Mouse (Mus musculus) MEL (cell line): ENCODE measurements at regions not wholly inside any gene's neighbourhood (a gene's known extent, or its start where the extent isn't known, plus 50 kb on each side); places are given as distances from the start of the nearest gene placed in this dataset.

Experiments
- DNase-seq: peaks from one replicate; pipeline ENCODE4 v3.0.0; 2011; ENCODE audit warnings: low read depth, low spot score
- H3K27ac ChIP-seq: 2 replicates; pipeline ENCODE4 v1.5.1; 2012; ENCODE audit warnings: low read depth, mild to moderate bottlenecking, control low read depth, low read length, moderate library complexity; ENCODE audit not compliant: control insufficient read depth
- H3K27me3 ChIP-seq, 2 experiments: fragments of 150-350 bp in 1 of 2; sonication (generic) in 1 of 2; 2 replicates each; pipeline ENCODE4 v1.6.1; 2012; ENCODE audit warnings: low read length in 2 of 2, mild to moderate bottlenecking in 2 of 2, improper control_type of control experiment in 1 of 2, moderate library complexity in 1 of 2; ENCODE audit not compliant: insufficient read depth in 2 of 2, control insufficient read depth in 1 of 2
- H3K36me3 ChIP-seq, 2 experiments: 2 replicates each; pipeline ENCODE4 v1.6.1; 2012 to 2014; ENCODE audit warnings: low read length in 2 of 2, improper control_type of control experiment in 1 of 2, inconsistent platforms in 1 of 2, mild to moderate bottlenecking in 1 of 2; ENCODE audit not compliant: insufficient read depth in 2 of 2, control insufficient read depth in 1 of 2
- H3K4me1 ChIP-seq, 2 experiments: fragments of 150-350 bp in 1 of 2; sonication (generic) in 1 of 2; 2 replicates each; pipeline ENCODE4 v1.6.1; 2012; ENCODE audit warnings: low read length in 2 of 2, improper control_type of control experiment in 1 of 2, mild to moderate bottlenecking in 1 of 2; ENCODE audit not compliant: insufficient read depth in 2 of 2, control insufficient read depth in 1 of 2
- H3K4me3 ChIP-seq, 2 experiments: fragments of 150-350 bp in 1 of 2; sonication (generic) in 1 of 2; 2 replicates each; pipeline ENCODE4 v1.5.1; 2012; ENCODE audit warnings: low read depth in 2 of 2, low read length in 2 of 2, mild to moderate bottlenecking in 2 of 2, moderate library complexity in 2 of 2, control low read depth in 1 of 2, improper control_type of control experiment in 1 of 2; ENCODE audit not compliant: control insufficient read depth in 1 of 2, insufficient read depth in 1 of 2
- H3K79me2 ChIP-seq: 2 replicates; pipeline ENCODE4 v1.6.1; 2012; ENCODE audit warnings: mild to moderate bottlenecking, low read length, moderate library complexity; ENCODE audit not compliant: control insufficient read depth, poor library complexity, insufficient read depth
- H3K9ac ChIP-seq: 2 replicates; pipeline ENCODE4 v1.6.1; 2012; ENCODE audit warnings: low read depth, mild to moderate bottlenecking, control low read depth, low read length, moderate library complexity; ENCODE audit not compliant: control insufficient read depth, poor library complexity, severe bottlenecking
- H3K9me3 ChIP-seq: fragments of 150-350 bp; sonication (generic); replicated peaks from 2 replicates; pipeline ENCODE4 v1.6.1; 2012; ENCODE audit warnings: mild to moderate bottlenecking, low read length, improper control_type of control experiment, moderate library complexity; ENCODE audit not compliant: insufficient read depth
- E2F4 ChIP-seq: IDR thresholded peaks from 2 replicates; pipeline ENCODE4 v1.6.1; 2011; ENCODE audit warnings: low read depth, low read length, improper control_type of control experiment, borderline replicate concordance
- ELF1 ChIP-seq: IDR thresholded peaks from 2 replicates; pipeline ENCODE4 v1.6.1; 2014; ENCODE audit warnings: low read depth, mild to moderate bottlenecking, inconsistent platforms, low read length, improper control_type of control experiment, moderate library complexity
- EP300 ChIP-seq, 2 experiments: IDR thresholded peaks; 2 replicates each; pipeline ENCODE4 v1.6.1; 2011; ENCODE audit warnings: improper control_type of control experiment in 2 of 2, low read length in 2 of 2, low read depth in 1 of 2, mild to moderate bottlenecking in 1 of 2
- GABPA ChIP-seq: IDR thresholded peaks from 2 replicates; pipeline ENCODE4 v1.6.1; 2012; ENCODE audit warnings: low read depth, mild to moderate bottlenecking, inconsistent platforms, low read length, improper control_type of control experiment, moderate library complexity
- GATA1 ChIP-seq: IDR thresholded peaks from 2 replicates; pipeline ENCODE4 v1.6.1; 2011; ENCODE audit warnings: low read depth, low read length, improper control_type of control experiment
- KAT2A ChIP-seq: conservative IDR thresholded peaks from 2 replicates; pipeline ENCODE4 v1.6.1; 2012; ENCODE audit warnings: low read depth, low read length, improper control_type of control experiment, inconsistent platforms
- MAX ChIP-seq: IDR thresholded peaks from 2 replicates; pipeline ENCODE4 v1.6.1; 2011; ENCODE audit warnings: low read length, improper control_type of control experiment
- MXI1 ChIP-seq: IDR thresholded peaks from 2 replicates; pipeline ENCODE4 v1.6.1; 2011; ENCODE audit warnings: mild to moderate bottlenecking, low read depth, low read length, improper control_type of control experiment
- NRF1 ChIP-seq: IDR thresholded peaks from 2 replicates; pipeline ENCODE4 v1.6.1; 2014; ENCODE audit warnings: low read depth, mild to moderate bottlenecking, inconsistent platforms, low read length, improper control_type of control experiment, moderate library complexity; ENCODE audit not compliant: poor library complexity, insufficient read depth, severe bottlenecking
- POLR2AphosphoS5 ChIP-seq: IDR thresholded peaks from 2 replicates; pipeline ENCODE4 v1.6.1; 2012; ENCODE audit warnings: low read depth, borderline replicate concordance, mild to moderate bottlenecking, inconsistent platforms, low read length, moderate library complexity, mixed read lengths
- RAD21 ChIP-seq: IDR thresholded peaks from 2 replicates; pipeline ENCODE4 v1.6.1; 2011; ENCODE audit warnings: mild to moderate bottlenecking, low read depth, low read length, improper control_type of control experiment
- TBP ChIP-seq: IDR thresholded peaks from 2 replicates; pipeline ENCODE4 v1.8.0; 2011; ENCODE audit warnings: low read depth, low read length, improper control_type of control experiment
- USF1 ChIP-seq: IDR thresholded peaks from 2 replicates; pipeline ENCODE4 v1.6.1; 2014; ENCODE audit warnings: low read depth, mild to moderate bottlenecking, inconsistent platforms, low read length, improper control_type of control experiment, moderate library complexity
- ZC3H11A ChIP-seq: IDR thresholded peaks from 2 replicates; pipeline ENCODE4 v1.6.1; 2012; ENCODE audit warnings: low read depth, mild to moderate bottlenecking, inconsistent platforms, low read length, improper control_type of control experiment
- ZKSCAN1 ChIP-seq: IDR thresholded peaks from 2 replicates; pipeline ENCODE4 v1.6.1; 2012; ENCODE audit warnings: low read depth, mild to moderate bottlenecking, inconsistent platforms, low read length, improper control_type of control experiment, moderate library complexity

GRCm38 (mm10) chr1:81841966-81842365 is 390.9 kb upstream of the Gm9747 start:
- no peak overlapping the region for H3K9ac ChIP-seq
- no peaks in the 10 kb centered on the region for H3K79me2 ChIP-seq
- no peaks in the 10 kb centered on the region for H3K27me3 ChIP-seq
- no peak overlapping the region for H3K4me3 ChIP-seq
- TF ChIP-seq GABPA (no peak), MAX (peak; percentile 43; the same call in 1 of the 2 replicates), E2F4 (no peak), ELF1 (no peak), USF1 (peak; percentile 63)
- TF ChIP-seq, all 39 proteins: peak for 2
- no peaks in the 10 kb centered on the region for H3K36me3 ChIP-seq
- no peaks in the 10 kb centered on the region for H3K4me1 ChIP-seq
- no peaks in the 10 kb centered on the region for H3K9me3 ChIP-seq
- DNase-seq: peak; percentile 6
- H3K27ac ChIP-seq: no peak overlapping the region

- Histone ChIP-seq H3K4me3 (no peak overlapping the region), H3K36me3 (no peaks in the 10 kb centered on the region), H3K9ac (no peak overlapping the region), H3K27me3 (no peaks in the 10 kb centered on the region), H3K9me3 (no peaks in the 10 kb centered on the region), H3K79me2 (no peaks in the 10 kb centered on the region), H3K4me1 (no peaks in the 10 kb centered on the region), H3K27ac (no peak overlapping the region)
- TF ChIP-seq NRF1 (no peak), GATA1 (no peak)
- no peak for DNase-seq
These were observed 382.3 kb upstream of the Gm9747 start for GRCm38 (mm10) chr1:81850462-81851144.

- Histone ChIP-seq H3K4me1 (no peaks in the 10 kb centered on the region), H3K9me3 (no peaks in the 10 kb centered on the region), H3K27me3 (no peaks in the 10 kb centered on the region), H3K27ac (no peak overlapping the region), H3K9ac (no peak overlapping the region), H3K4me3 (no peak overlapping the region)
- DNase-seq: no peak
- TF ChIP-seq POLR2AphosphoS5 (no peak), ZKSCAN1 (no peak), GABPA (no peak), GATA1 (no peak), RAD21 (no peak), KAT2A (no peak), MXI1 (no peak), ZC3H11A (no peak), TBP (no peak), EP300 (IDR thresholded peaks at IDR 0.05; ENCODE audit: low read depth in 1 of 2, low read length in 2 of 2) (no peak)
- TF ChIP-seq, all 39 proteins: peak for 0
- Histone ChIP-seq H3K79me2 (no peaks in the 10 kb centered on the region), H3K36me3 (no peaks in the 10 kb centered on the region)
These were observed 373.4 kb upstream of the Gm9747 start for GRCm38 (mm10) chr1:81859464-81859863.
